Mouse (Mus musculus) ovary, adult 18-20 months (tissue): ENCODE measurements at regions not wholly inside any gene's neighbourhood (a gene's known extent, or its start where the extent isn't known, plus 50 kb on each side); places are given as distances from the start of the nearest gene placed in this dataset.

Experiments used
- DNase-seq: peaks from one replicate; pipeline ENCODE4 v3.0.0; 2022; ENCODE audit warnings: low spot score, mixed read lengths

DNA sequence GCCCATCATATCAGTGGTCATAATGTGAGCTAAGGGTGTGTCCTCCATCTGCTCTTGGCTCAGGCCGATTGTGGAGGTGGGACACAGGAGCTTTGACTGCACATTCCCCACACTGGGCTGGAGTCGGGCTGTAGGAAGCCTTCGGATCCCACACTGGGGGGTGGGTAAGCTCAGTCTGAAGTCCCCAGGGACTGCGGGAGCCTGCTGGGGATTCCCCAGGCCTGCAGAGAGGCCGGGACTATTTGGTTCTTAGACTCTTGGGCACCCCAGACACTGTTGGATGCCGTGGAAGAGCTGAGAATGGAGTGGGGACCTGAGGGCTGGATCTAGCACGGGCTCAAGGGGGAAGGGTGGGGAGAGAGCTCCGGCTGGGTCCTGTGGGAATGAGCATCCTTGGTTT, 547.1 kb upstream of the Nrp1 start:
- DNase-seq, result no peak

DNA sequence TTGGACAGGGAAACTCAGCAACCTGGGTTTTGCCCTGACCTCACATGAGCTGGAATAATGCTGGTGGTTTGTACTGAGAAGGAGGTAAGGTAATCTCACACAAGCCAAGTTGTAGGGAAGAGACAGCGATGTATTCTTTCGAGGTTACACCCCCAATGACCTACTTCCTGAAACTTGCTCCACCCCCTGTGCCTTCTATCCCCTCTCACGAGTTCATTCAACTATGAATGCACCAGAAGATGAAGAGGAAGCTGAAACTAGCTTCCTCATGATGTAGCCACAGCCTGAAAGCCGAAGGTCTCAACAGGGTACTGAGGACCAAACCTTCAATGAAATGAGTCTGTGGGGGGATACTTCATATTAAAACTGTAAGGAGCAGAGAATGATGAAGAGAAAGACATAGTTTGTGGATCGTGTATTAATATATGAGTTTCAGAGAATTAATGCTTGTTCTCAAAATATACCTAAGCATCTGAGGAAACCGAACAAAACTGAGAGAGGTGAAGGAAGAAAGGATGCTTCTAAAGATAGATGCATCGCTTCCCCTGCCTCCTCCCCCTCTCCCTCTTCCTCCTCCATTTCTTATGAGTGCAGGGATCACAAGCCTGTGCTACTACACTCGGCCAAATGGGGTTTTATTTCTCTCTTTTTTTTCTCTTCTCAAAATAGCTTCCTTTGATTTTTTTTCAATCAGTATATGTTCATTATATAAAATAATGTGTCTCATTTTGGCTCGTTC, 543.5 kb upstream of the Nrp1 start:
- DNase-seq, result no peak

DNA sequence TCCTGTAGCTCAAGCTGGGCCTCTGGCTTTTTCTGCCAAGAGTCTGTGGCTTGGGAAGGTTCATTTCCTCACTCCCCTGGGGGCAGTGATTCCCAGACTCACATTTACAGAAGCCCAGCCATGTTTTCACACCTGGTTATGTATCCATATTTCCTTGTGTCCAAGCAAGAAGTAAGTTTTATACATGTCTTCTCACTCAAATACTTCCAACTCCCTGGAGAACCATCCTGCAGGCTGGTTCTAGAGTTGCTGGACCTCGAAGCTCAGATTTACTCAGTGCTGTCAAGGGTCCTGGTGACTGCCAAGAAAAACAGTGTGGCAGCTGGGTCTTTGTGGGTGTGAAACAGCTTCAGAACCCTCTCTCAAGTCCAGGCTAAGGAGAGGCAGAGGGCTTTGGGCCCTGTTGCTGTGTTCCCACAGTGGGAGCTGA, 537.6 kb upstream of the Nrp1 start:
- DNase-seq, result no peak

DNA sequence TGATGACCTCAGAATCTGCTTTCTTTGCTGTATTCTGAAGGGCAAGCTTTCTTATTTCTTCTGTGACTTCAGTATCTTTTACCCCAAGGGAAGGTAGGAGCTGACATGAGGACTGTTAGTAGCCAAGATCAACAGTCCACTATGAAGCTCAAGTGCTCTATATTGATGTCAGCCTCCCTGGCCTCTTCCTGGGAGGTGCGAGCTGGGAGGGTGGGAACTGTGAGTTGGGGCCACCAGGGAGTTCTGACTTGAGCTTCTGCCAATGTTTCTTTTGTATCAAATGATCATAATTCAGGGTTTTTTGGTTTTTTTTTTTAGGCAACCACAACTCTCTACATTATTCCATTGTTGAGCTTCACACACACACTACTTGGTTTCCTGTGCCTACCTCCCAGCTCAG, 536.8 kb upstream of the Nrp1 start:
- DNase-seq, result no peak

DNA sequence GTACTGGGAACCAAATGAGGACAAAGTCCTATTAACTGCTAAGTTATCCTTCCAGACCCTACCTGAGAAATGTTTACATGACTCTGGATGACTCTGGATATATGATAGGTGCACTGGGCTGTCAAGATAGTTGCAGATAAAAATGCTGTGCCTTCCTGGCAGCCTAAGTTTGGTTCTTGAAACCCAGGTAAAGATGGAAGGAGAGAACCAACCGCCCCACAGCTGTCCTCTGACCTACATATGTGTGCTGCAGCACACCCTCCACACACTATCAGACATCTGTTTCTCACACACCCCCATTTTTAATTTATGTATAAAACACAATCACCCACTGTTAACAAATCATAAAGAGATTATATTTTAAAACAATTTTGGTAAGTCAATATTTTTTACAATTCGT, 533.4 kb upstream of the Nrp1 start:
- DNase-seq, result no peak

DNA sequence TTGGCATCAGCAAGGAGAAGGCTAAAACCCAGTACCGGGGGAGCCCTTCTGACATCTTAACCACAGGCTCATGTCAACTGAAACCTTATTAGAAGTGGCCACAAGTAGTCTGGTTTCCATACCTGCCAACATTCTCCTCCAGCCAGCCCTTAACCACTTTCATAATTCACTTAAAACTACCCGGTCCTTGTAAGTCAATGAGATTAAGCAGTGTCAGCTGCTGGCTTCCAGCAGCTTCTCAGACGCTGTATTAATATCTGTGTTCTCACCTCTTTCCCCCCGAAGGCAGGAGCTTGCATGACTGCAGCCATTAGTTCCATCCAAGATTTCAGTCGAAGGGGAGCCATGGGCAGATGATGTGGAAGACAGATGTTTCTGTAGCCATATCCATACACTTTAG, 530.6 kb upstream of the Nrp1 start:
- DNase-seq, result no peak

DNA sequence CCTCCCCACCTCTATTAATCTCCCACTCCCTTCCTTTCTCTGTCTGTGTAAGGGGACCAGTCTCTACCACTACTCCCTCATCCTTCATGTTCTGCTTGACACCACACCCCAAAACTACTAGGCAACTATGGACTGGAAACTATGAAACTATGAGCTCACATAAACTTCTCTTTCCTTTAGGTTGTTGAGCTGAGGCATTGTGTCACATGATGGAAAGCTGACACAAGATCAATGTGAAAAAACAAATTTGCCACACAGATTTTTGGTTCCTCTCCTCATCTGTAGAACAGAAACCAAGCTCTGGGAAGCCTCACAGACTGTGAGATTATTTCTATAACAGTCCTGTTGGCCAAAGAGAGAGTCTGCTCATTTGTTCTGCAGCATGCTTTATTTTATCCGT, 528.7 kb upstream of the Nrp1 start:
- DNase-seq, result no peak

DNA sequence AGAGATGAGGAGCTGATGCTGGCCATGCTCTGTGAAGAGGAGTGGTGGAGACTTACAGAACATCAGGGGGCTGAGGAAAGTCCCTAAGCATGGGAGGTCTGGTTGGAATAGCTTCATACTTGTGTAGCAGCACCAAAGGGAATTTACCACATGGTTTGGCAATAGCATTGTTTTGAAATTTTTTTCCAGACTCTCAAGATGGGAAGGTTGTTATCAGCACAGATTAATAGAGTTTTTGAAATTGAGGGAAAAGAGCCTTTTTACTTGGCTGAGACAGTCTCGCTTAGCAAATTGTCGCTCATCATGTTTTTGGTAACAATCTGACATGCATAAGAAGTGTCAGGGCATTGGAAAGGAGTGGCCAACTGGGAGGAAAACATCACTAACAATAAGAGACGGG, 524.4 kb upstream of the Nrp1 start:
- peak; percentile 11 for DNase-seq

DNA sequence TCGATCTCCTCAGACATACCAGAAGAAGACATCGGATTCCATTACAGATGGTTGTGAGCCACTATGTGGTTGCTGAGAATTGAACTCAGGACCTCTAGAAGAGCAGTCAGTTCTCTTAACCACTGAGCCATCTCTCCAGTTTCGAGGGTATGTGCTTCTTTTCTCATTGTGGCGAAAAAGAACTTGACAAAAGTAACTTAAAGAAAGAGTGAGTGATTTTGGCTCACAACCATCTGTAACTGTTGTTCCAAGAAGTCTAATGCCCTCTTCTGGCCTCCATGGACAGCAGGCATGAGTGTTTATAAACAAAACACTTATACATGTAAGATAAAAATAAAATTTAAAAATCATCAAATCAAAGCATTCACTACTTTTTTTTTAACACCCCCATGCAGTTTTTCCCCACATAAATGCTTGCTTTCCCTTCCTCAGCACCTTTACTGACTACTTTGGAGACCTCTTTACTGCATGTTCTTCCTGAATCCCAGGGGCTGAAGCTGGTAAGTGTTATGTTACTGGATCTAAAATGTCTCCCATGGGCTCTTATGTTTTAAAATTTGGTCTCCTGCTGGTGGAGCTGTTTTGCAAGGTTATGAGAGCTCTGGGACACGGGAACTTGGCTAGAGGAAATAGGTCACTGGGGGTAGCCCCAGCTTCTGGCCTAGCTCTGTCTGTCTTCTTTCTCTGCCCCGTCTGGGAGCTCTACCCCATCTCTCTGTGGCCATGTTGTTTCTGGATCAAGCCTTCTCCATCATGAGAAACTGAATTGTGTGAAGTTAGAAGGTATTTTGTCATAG, 521.8 kb upstream of the Nrp1 start:
- no peak for DNase-seq

DNA sequence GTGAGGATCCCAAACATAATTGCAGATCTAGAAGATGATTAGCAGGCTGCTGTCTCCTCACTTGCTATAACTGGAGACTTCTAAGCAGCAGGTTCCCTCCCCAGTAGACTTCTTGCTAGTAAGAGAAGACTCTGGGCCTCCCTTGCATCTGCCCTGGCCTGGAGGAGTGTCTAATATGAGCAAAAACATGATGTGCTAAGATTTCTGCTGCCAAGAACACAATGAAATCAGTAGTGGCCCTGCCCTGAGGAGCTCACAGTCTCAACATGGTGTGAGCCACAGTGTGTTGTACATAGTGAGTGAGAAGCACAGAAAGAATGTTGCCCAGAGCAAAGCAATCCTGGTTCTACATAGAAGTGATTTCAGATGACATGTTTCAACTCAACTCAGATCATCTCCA, 520.1 kb upstream of the Nrp1 start:
- DNase-seq, result no peak

DNA sequence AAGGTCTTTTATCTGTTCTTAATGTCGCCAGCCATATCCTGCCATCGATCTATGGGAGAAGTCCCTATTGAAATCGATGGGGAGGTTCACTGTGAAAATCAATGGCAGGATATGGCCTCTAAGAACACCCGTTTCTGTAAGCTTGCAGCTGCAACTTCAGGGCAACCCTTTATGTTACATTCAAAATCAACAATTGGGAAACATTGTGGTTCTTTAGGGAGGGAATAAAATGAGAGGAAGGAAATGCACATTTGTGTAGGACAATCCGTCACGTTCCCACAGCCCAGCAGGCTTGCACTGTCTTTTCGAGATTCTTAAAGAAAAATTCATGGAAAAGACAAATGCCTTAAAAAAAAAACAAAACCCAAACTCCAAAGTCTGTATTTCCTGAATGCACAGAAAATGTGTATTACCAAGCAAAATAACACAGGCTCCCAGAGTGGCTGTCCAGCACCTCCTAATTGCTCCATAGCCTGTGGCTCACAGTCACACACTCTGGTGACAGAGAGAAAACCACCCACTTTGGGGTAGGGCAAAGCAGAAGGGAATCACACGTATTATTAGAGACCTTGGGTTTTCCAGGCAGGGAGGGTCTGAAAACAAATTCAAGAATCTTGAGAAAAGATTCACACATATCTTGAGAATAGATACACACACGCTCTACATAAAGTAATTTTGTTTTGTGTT, 510.9 kb upstream of the Nrp1 start:
- DNase-seq, result no peak

DNA sequence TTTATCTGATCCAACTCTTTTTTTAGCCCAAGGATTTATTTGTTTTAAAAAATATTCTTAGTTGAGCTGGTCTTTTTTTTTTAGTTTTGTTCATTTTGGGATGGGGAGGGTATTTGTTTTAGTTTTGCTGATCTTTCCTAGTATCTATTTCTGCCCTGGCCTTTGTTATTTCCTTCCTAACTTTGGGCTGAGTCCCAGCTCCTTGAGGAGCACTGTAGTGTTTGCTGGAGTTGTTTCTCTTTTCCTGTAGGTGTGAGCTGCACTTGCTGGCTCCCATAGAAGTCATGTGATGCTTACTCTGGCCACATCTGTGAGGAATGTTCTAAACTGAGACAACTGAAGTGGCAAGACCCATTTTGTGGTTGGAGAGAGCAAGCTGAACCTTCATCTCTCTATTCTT, 508.5 kb upstream of the Nrp1 start:
- DNase-seq, result no peak

DNA sequence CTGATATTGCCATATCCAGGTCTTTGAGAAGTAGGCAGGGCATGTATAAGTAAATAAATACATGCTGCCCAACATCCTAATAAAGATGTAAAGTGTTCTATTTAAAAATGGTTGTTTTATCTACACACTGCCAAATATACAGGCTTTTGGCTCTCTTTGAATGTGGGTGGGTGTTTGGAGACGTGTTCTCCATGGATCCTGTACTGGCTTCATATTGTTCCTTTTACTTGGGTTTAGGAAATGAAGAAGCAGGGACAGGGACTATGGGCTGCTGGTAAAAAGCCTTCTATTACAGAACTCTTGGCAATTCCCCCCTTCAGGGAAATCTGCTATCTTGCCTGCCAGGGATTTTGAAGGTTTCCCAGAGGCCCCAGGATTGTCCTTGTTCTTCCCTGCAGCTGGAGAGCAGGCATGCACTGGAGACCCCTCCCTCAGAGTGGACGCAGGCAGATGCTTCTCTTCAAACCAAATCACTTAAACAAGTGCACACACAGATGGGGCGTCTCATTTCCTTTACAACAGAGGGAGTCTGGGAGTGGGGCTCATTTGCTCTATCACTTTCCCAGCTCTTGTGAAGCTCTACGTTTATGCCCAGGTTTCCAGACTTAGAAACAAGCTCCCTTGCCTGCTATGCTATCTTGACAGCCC, 502.6 kb upstream of the Nrp1 start:
- peak; percentile 25 for DNase-seq

DNA sequence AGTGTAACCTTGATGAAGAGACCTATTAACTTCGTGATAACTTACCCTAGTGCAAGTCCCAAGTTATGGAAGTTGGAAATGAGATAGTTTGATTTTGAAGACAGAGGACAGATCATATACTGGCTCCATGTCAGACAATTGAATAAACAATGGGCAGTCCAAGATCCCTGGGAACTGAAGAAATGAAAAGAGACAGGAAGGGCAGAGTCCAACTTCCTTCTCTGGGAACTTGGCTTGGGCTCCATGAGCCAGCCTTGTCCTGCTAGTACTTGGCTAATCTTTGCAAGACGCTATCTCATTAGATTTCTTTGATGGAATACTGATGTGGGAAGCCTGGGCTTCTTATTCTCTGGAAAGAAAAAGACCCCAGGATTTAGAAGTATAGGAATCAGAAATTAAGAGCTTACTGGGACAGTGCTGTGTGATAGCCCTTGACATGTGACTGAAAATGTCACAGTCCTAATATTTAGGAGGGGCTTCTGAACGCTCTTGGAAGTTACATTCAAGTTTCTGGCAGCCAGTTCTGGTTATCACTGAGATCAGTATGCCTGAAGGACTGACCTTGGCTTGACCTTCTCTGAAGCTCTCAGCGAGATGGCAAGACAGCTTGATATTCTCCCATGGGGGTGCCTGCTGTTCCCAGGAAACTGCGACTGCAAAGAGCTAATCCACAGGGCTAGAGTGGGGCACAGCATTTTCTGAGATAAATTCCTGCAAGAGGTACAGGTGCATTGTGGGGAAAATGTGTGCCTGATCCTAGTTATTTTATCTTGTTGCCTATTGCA, 501.9 kb upstream of the Nrp1 start:
- peak; percentile 34 for DNase-seq

DNA sequence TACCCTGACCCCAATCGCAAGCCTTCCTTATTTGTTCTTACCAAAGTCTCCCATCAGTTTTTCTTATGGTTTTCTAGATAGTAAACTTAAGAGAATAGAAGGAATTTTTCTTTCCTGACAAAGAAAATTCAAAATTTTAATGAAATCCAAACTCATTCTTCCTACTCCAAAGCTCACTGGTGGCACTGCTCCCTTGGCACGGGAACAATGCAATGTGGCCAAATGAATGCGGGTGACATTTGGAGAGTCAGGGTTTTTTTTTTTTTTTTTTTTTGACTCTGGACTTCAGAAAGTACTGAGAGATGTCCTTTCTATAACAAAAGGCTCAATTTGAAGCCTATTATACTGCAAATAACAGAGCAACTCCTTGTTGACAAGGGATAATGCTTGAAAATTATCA, 499.4 kb upstream of the Nrp1 start:
- no peak for DNase-seq

DNA sequence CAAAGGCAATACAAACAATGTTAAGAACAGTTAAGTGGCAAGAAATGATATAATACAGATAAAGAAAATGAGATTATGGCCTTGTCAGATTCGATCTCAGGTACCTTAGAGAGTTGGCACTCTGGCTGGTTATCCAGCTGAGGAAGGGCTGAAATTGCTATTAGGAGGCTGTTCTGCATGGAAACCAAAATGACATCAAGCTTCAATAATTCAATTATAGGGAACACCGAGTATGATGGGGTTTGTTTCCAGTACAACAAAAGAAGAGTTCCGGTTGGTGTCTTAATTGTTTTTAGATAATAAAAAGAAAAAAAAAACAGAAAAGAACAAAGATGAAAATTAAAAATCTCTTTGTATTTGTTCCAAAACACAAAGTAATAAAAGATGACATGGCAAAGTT, 498.0 kb upstream of the Nrp1 start:
- DNase-seq, result no peak

DNA sequence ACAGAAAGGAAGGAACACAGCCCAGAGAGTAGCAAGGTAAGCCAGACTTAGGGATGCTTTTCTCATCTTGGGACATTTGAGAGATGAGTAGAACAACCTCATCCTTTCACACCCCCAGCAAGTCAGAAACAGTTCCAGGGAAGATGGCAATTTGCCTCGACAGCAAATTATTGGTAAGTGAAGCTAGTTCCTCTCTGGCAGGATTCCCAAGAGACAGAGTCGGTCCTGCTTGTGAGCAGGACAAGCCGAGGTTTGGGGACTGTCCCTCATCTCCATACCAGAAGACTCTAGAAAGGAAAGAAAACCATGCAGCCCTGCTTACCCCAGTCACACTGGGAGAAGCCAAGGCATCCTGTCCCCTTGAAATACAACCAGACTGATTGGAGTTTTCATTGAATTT, 497.5 kb upstream of the Nrp1 start:
- no peak for DNase-seq

DNA sequence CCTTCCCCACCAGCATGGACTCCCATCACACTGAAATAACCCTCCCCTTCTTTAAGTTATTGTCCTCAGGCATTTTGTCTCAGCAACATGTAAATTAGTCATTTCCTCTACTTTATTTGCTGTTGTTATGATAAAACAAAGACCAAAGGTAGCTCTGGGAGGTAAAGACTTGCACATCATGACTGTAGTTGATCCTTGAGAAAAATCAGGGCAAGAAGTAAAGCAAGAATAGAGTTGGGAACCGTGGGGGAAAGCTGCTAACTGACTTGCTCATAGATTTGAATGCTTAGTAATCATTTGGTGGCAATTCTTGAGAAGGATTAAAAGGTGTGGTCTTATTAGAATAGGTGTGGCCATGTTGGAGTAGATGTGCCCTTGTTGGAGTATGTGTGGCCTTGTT, 473.8 kb upstream of the Nrp1 start:
- DNase-seq, result no peak

DNA sequence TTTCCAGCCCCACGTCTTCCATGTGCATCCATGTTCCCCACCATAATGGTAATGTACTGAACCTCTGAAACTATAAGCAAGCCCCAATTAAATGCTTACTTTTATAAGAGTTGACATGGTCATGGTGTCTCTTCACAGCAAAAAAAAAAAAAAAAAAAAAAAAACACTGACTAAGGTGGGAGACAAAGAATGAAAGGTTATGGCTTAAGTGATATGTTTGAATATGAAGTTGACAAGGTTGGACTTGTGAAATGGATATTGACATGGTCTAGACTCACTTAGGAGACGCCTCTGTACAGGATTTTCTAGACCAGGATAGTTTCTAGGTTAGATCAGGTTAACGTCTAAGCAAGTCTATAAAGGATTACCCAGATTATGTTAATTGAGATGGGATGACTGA, 473.2 kb upstream of the Nrp1 start:
- DNase-seq, result no peak

DNA sequence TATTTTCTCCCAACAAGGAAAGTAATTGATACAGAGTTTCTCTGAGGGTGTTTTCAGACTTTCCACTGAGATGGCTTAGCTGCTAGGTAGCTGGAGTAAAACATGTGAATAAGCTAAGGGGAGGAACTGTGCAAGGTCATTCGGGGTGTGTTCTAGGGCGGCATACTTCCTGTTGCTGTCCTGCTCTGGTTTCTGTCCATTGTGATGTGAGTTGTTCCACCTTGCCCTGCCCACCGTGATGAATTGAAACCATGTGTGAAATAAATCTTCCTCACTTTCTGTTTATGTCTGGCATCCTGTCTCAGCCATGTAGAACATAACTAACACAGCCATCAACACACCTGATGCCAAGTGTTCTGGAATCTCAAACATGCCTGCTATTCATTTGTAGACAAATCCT, 472.6 kb upstream of the Nrp1 start:
- DNase-seq, result no peak

DNA sequence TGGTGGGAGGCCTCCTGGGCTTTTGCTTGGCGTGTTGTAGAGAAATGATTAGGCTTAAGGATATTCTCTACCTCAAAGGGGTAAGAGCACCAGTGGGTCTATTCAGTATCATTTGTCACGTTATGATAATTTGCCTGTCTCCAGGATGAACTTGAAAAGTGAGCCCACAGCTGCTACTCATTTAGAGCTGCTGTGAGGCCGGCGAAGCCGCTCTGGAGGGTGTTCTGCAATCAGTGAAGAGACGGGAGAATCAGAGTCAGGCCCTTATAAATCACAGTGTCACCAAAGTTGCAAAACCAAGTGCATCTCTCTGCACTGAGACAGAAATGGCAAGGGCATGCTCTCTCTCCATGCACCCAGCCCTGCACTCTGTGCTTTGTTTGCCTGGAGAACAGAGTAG, 467.7 kb upstream of the Nrp1 start:
- DNase-seq, result no peak

DNA sequence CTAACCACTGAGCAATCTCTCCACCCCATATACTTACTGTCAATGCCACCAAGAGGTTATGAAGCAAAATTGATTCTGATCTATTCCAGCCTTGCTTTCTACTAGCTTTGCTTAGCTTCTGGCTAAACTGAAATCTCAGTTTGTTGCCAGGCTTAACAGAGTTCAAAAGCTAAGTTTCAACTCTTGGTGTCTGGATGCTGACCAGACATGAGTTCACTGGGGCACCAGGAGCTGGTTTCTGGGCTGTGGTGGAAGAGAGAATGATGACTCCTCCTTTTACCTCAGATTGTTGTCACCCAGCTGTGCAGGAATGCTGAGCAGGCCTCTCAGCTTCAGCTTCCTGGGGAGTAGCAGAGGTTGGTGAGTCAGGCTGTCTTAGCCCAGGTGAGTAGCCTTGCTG, 464.1 kb upstream of the Nrp1 start:
- DNase-seq, result no peak
